In the genomic region with DNA sequence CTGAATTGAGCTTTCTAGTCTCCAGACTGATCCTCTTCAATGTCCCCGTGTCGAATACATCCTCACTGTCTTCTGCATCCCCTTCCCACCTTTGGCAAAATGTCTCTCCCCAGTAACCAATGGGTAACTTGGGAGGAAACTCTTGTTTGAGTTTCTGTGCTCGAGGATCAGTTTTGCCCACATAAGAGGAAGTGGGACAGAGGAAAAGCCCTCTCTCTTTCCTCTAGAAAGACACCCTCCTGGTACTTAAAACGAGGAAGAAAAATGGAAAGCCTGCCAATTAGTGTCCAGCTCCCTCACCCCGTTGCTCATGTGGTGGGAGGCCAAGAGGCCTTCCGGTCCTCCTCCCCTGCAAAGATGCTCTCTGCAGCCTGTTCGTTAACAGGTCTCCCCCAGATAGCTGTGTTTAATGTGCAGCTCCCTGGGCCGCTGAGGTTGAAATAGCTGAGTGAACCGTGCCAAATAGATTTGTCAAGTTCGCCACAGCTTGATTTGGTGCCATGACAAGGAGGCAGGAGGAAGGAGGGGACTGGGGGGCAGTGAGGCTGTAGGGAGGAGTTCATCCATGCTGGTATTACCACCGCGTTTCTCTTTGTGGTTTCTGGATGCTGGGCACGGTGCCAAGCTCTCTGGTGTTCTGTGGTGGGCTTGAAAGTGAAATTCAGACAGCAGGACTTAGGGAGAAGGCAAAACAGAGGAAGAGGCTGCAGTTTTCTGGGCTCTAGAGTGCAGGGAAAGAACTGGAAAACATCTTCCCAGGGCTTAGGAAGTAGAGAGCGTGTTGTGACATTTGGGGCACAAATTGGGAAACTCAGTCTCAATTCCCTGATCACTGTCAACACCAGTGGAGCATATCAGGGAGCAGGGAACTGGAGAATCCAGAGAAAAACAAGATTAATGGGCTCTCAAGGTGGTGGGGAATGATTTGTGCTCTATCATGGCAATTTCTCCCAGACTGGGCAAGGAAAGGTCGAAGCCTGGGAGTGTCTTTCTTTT, we compare ENCODE assay signal across 8 mouse cellular contexts. TPM values are rescaled to one million over a fixed set of nuclear protein-coding genes. Genes with fewer than 3 reads are reported as not detected.
DNase-seq lines count a peak whose midpoint lies in the region; ATAC-seq and TF ChIP-seq lines count a peak whose summit lies in the region.

No protein-coding gene starts in this region.

- H3K9ac ChIP-seq in intestine, embryonic 15.5 days, result no peak overlapping the region
- no peak overlapping the region for H3K9ac ChIP-seq in intestine, embryonic 16.5 days (ENCODE audit: low read depth, low read length)
- no peak overlapping the region for H3K9ac ChIP-seq in forebrain, embryonic 14.5 days (ENCODE audit: low read length)

- no peaks in the 10 kb centered on the region for H3K9me3 ChIP-seq in intestine, embryonic 15.5 days
- H3K9me3 ChIP-seq in intestine, embryonic 16.5 days (ENCODE audit: control insufficient read depth, low read length), result no peaks in the 10 kb centered on the region
- no peaks in the 10 kb centered on the region for H3K9me3 ChIP-seq in forebrain, embryonic 14.5 days (replicated peaks; ENCODE audit: control insufficient read depth, low read length)

- POLR2A ChIA-PET in Patski (lab: Charles Lee), result interaction anchor here (1.0 to 1.5 kb wide), 3 partner anchors 16 to 46 kb away, joined by 3 to 4 read pairs (median 3); no protein-coding TSS in a partner anchor

- H3K4me2 ChIP-seq in intestine, embryonic 15.5 days (replicated peaks), result no peak overlapping the region
- no peak overlapping the region for H3K4me2 ChIP-seq in intestine, embryonic 16.5 days (ENCODE audit: low read depth, low read length)
- H3K4me2 ChIP-seq in forebrain, embryonic 14.5 days (ENCODE audit: low read length), result no peak overlapping the region

- no peak for TF ChIP-seq CTCF in Patski (IDR thresholded peaks at IDR 0.05)

- WGBS in intestine, embryonic 15.5 days, result 47% methylated on average over 15 of the region's 15 CpGs
- WGBS in intestine, embryonic 16.5 days, result 54% methylated on average over 15 of the region's 15 CpGs
- WGBS in forebrain, embryonic 14.5 days, result 21% methylated on average over 15 of the region's 15 CpGs

- DNase-seq in Patski (ENCODE audit: low read depth, low spot score), result peak; percentile 64
- peak; percentile 88 for DNase-seq in forebrain, embryonic 14.5 days (ENCODE audit: low spot score)
- DNase-seq in kidney, postnatal 4 days, result peak; percentile 69 to 70
- DNase-seq in ovary, postnatal 14 days (ENCODE audit: low spot score), result peak; percentile 31
- no peak for DNase-seq in urinary bladder, postnatal 4 days (ENCODE audit: low spot score in 2 of 2)
- no peak for DNase-seq in cerebellum, adult 11-12 months

- no peak overlapping the region for H3K4me3 ChIP-seq in intestine, embryonic 15.5 days (replicated peaks)
- H3K4me3 ChIP-seq in intestine, embryonic 16.5 days (ENCODE audit: low read length), result no peak overlapping the region
- no peak overlapping the region for H3K4me3 ChIP-seq in forebrain, embryonic 14.5 days (ENCODE audit: low read depth, low read length)

- in situ Hi-C loops in Patski (cut with MboI; ENCODE audit: low pct_unique_long_range_greater_than_20kb), result no loop called here

- 0 out of 2 replicates have a peak, but pooled peaks cover 4% of the 10 kb centered on the region for H3K36me3 ChIP-seq in intestine, embryonic 15.5 days
- peaks cover 2% of the 10 kb centered on the region; the same call in 1 of the 2 replicates for H3K36me3 ChIP-seq in intestine, embryonic 16.5 days (ENCODE audit: control insufficient read depth, insufficient read depth, low read length)
- H3K36me3 ChIP-seq in forebrain, embryonic 14.5 days (ENCODE audit: control insufficient read depth, insufficient read depth, low read length), result peaks cover 20% of the 10 kb centered on the region

- ATAC-seq in intestine, embryonic 15.5 days, result 0 out of 2 replicates have a peak, but pooled peaks have one; percentile 17
- ATAC-seq in intestine, embryonic 16.5 days, result no peak; the same call in 1 of the 2 replicates
- ATAC-seq in Patski, result peak; percentile 58
- peak; percentile 82 for ATAC-seq in forebrain, embryonic 14.5 days

- CTCF ChIA-PET in Patski (lab: Charles Lee), result interaction anchor here (0.8 to 1.6 kb wide), 5 partner anchors 8 to 47 kb away, joined by 3 to 5 read pairs (median 3); no protein-coding TSS in a partner anchor

- H3K27me3 ChIP-seq in intestine, embryonic 15.5 days (replicated peaks), result no peaks in the 10 kb centered on the region
- H3K27me3 ChIP-seq in intestine, embryonic 16.5 days (replicated peaks; ENCODE audit: control insufficient read depth, insufficient read depth, low read length), result no peaks in the 10 kb centered on the region
- no peaks in the 10 kb centered on the region for H3K27me3 ChIP-seq in Patski
- H3K27me3 ChIP-seq in forebrain, embryonic 14.5 days (replicated peaks; ENCODE audit: control insufficient read depth, insufficient read depth, low read length), result no peaks in the 10 kb centered on the region

- no peak overlapping the region for H3K27ac ChIP-seq in intestine, embryonic 15.5 days
- H3K27ac ChIP-seq in intestine, embryonic 16.5 days (ENCODE audit: low read length), result no peak overlapping the region
- peak overlapping the region; percentile 11; the same call in 1 of the 2 replicates for H3K27ac ChIP-seq in forebrain, embryonic 14.5 days (ENCODE audit: low read depth, low read length)

- H3K4me1 ChIP-seq in intestine, embryonic 15.5 days (replicated peaks), result 0 out of 2 replicates have a peak, but pooled peaks cover 12% of the 10 kb centered on the region
- H3K4me1 ChIP-seq in intestine, embryonic 16.5 days (ENCODE audit: control insufficient read depth, insufficient read depth, low read length), result no peaks in the 10 kb centered on the region
- peaks cover 23% of the 10 kb centered on the region for H3K4me1 ChIP-seq in forebrain, embryonic 14.5 days (ENCODE audit: control insufficient read depth, insufficient read depth, low read length)

RNA-seq across cellular contexts. Expression of gene Nrp2, which starts 48.2 kb away (rescaled TPM):
- polyA plus RNA-seq in intestine, embryonic 15.5 days (2015; fragmentation: Nextera tagmentation; extraction: Ambion mirVana), result 28.3 and 31.1 TPM in 2 replicates
- 23.0 and 23.7 TPM in 2 replicates for polyA plus RNA-seq in intestine, embryonic 16.5 days (2015; fragmentation: Nextera tagmentation; extraction: Ambion mirVana)
- polyA plus RNA-seq in Patski (2021), result 80.4 TPM
- polyA plus RNA-seq in forebrain, embryonic 14.5 days (2014; fragmentation: Nextera tagmentation; extraction: Ambion mirVana), result 16.3 and 23.8 TPM in 2 replicates

Comparison
In these comparisons a context has a peak if more than half of its experiments do, and no peak if none do; other contexts are left out.
1. DNase-seq: peak in Patski (single experiment), forebrain, embryonic 14.5 days (single experiment), kidney, postnatal 4 days (2 of 2) and ovary, postnatal 14 days (single experiment); none in urinary bladder, postnatal 4 days (0 of 2) and cerebellum, adult 11-12 months (single experiment).